Mouse (Mus musculus) kidney, postnatal 36 days (tissue): ENCODE data around the gene Actr6.

Source experiments
- DNase-seq, 2 experiments: peaks; one replicate each; pipeline ENCODE4 v3.0.0; 2021 to 2022; ENCODE audit warnings: mixed read lengths in 2 of 2

Actr6 gene

DNA sequence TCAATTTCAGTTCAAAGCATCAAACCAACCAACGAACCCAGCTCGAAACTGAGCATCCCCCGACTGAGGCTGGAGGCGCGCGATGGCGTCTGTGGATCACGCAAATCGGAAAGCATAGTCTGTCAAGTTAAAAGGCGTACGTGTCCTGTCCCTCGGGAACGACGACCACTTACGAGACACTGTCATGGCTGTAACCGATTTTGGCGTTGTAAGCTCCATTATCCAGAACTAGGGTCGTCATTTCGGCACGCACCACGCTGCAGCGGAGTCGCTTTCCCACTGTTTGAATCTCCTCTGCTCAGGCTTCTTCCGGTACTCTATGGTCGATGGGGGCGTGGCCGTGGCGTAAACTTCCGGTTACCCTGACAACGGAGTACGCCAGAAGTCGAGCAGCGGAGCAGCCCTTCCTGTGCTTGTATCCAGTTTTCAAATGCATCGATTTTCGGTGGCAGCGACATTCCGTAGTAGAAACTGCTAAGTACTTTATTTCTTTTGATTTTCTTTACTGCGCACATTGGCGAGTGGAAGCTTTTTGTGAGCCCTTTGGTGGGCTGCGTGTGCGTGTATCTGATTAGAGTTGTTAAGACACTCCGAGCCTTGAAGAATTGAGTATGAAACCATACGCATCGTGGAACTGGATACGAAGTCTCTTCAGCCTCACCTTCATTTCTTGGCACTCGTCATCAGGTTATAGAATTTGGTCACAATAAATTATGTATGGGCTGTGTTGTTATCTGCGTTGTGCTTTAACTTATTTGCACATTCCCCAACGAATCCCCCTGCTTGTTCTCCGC lies at the start of gene Actr6:
Actr6 (minus strand) TSS at position 295 of the 794 bp plus-strand sequence.
- DNase-seq, result peak; percentile 97

GRCm38 (mm10) chr10:89776029-89776428 lies 43.9 kb upstream of the Actr6 start:
- DNase-seq, result no peak

DNA sequence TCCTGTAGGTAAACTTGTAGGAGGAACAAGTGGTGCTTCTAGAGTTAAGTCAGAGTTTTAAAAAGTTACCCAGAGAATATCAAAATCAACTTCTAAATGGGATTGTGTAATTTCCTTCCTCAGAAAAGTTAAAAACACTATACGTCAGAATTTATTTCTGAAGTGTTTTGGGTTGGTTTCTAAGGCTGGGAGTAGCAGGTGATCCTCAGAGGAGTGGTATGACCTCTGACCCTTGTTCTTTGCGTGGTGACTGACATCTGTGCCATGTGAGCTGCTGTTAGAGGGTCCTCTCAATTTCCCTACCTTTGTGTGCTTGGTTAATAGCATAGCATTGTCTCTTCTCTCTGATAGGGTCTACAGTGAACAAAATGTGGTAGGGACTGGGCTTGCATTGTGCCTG lies 39.8 kb upstream of the Actr6 start:
- no peak for DNase-seq

- DNase-seq, result peak in 1 of 2 experiments; percentile 34
Measured at GRCm38 (mm10) chr10:89769096-89769495, 37.0 kb upstream of the Actr6 start.

DNA sequence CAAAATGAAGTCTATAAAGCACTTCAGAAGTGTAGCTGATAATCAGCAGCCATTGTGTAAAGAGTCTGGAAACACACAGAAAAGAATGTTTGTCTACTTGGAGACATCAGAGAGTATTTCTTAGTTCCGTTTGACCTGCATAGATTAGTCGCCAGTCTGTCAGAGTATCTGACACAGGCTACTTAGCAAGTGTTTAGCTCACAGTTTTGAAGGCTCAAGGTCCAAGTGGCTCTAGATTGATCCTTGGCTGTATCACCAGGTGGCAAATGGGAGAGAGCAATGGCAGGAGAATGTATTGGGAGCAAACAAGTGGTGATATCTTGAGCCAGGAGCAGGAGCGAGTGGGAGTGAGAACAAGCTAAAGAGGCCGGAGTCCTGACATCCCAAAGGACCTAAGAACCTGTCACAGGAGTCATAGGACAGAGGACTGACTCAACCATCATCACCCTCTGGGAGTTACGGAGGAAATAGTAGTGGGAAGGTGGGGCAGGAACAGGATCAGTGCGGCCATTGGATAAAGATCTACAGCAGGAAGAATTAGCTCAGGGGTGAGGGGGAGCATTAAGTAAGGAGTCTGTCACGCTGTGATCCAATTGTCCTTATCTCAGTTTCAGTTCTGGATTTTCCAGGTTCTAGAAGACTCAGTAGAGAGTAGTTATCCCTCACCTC lies 36.4 kb upstream of the Actr6 start:
- no peak for DNase-seq

DNA sequence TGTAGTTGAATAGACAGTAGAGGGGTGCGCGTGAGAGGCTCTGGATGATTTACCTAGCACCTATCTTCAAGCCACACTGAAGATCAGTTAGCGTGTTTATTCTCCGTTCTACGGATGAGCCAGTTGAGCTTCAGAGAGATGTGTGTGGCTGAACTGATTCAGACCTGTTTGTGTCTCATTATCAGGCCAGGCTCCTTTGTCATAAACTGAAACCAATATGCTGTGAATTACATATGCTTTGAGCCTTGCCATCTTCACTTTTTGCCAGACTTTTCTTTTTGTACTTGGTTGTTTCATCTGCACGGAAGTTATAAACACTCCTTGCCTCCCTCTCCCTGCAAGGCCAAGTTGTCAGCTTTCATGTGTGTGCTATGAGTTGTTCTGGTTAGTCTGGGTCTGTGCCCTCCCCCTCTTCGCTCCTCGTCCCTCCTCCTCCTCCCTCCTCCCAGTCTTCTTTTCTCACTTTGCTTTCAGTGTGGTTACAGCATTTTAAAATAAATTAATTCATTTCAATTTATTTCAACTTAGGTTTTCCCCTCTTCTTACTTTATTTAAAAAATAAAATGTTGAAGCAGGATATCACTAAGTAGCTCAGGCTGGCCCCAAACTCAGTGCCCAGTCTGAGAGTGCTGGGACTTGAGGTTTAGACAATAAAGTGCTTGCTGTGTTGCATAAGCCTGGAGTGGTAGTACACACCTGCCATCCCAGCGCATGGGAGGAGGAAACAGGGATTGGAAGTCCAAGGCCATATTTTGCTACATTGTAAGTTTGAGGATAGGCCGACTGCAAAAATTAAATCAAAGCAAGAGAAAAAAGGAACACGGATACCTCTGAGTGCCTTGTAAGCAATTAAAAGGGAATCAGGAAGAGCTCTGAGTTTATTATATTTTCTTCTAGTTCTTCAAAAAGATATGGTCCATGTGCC lies 34.0 kb upstream of the Actr6 start:
- no peak for DNase-seq

- no peak for DNase-seq
Measured at GRCm38 (mm10) chr10:89764457-89765121, 32.5 kb upstream of the Actr6 start.

DNA sequence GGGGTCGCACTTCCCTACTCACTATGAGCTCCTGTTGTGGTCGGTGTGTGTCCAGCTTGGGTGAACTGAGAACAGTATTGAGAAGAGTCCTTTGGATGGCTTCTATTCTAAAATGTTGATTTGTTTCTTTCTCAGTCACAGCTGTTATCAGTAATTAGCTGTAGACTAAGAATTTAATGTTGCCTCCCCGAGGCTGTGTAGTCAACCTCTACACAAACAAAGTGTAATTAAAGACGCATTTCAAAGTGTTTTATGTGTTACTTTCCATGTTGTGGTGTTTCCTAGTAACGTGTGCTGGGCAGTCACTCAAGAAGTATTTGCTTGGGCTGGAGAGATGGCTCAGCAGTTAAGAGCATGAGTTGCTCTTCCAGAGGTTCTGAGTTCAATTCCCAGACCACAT lies 28.7 kb upstream of the Actr6 start:
- no peak for DNase-seq

GRCm38 (mm10) chr10:89755231-89755630 lies 23.1 kb upstream of the Actr6 start:
- no peak for DNase-seq

- no peak for DNase-seq
Measured at GRCm38 (mm10) chr10:89751069-89751468, 19.0 kb upstream of the Actr6 start.

DNA sequence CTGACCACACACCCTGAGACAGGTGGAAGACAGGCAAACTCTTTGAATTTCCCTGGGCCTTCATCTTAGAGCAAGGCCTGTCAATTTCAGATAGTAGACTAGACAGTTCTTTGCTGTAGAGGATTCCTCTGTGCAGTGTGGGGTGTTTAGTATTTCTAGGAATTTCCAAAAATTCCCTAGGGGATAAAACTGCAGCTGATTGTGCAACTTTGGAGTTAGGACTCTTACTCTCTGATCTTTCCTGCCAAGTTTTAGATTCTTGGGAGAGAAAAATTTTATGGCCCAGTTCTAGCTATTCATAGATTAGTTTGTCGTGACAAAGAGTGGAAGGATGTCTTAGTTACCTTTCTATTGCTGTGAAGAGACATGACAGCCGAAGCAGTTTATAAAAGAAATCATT lies 16.5 kb upstream of the Actr6 start:
- DNase-seq, result no peak

DNA sequence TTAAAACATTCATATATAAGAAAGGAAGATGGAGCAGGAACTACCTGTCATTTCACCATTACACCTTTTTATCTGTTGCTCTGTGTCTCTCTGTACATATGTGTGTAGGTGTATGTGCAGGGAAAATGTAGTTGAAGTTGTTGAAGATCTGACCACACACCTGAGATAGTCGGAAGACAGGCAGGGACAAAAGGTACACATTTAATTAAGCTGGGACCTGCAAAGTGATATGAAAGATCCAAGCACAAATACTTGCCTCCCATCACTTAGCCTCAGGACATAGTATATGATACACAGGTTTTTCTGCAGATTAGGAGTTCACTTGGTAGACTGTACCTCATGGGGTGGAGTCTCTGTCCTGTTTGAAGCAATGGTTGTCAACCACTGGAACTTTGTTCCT lies 15.8 kb upstream of the Actr6 start:
- no peak for DNase-seq

GRCm38 (mm10) chr10:89747221-89747905 lies 15.3 kb upstream of the Actr6 start:
- peak in 1 of 2 experiments; percentile 54 for DNase-seq

- DNase-seq, result no peak
Measured at GRCm38 (mm10) chr10:89746581-89746980, 14.5 kb upstream of the Actr6 start.

DNA sequence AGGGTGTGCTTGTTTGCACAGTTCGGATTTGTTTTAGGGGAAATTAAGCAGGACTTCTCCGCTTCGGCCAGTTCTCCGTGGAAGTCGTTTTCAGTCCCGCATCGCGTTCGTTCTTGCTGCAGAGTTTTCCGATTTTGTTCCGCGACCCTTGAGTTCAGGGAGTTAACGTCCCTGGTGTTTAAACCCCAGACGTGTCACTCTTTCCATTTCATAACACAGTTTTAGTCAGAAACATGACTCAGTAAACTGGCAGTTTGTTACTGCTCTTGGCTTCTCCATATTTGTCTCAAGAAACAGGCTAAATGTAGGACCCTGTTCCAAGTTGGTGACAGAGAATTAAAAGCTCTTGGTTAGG lies 13.5 kb upstream of the Actr6 start:
- no peak for DNase-seq

GRCm38 (mm10) chr10:89744871-89745665 lies 13.0 kb upstream of the Actr6 start, which contains the start of gene Uhrf1bp1l:
Uhrf1bp1l (plus strand) TSS chr10:89744991.
- peak; percentile 94 to 98 for DNase-seq

- DNase-seq, result peak in 1 of 2 experiments; percentile 33
Measured at GRCm38 (mm10) chr10:89744341-89744740, 12.2 kb upstream of the Actr6 start.

- no peak for DNase-seq
Measured at GRCm38 (mm10) chr10:89743266-89743665, 11.2 kb upstream of the Actr6 start.

- DNase-seq, result no peak
Measured at GRCm38 (mm10) chr10:89740995-89741394, 8.9 kb upstream of the Actr6 start.

DNA sequence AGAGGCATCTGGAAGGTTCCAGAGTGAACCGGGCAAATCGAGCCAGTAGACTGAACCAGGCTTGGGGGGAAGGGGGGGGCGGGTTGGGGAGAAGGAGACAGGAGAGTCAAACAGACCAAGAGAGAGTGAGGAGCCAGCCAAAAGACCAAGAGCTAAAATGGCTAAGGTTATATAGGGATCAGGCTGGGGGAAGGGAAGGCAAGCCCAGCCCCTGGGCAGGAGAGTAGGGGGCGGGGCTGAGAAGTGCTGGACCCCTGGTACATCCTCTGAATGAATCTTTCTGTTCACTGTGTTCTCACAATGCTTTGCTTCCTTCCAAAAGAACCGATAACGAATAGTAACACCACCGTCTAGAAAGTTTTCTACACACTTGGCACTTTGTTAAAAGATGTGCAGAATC lies 7.6 kb upstream of the Actr6 start:
- no peak for DNase-seq

- no peak for DNase-seq
Measured at GRCm38 (mm10) chr10:89738395-89738794, 6.3 kb upstream of the Actr6 start.
